Mouse (Mus musculus) large intestine, adult 2 months (tissue): ENCODE results near the gene Acsbg2. TPM values are rescaled to one million over a fixed set of nuclear protein-coding genes. Genes with fewer than 3 reads are reported as not detected.

ENCODE experiments used
- DNase-seq: peaks from one replicate; pipeline ENCODE4 v3.0.0-alpha.2; 2012; ENCODE audit warnings: low read depth, low spot score
- WGBS: fragments of 180-500 bp; shearing (Covaris S2); methylation state at CpG from one replicate; pipeline ENCODE4 v1.1.7; 2018; 5-methylcytosine and 5-hydroxymethylcytosine counted together
- polyA plus RNA-seq: library from polyadenylated mRNA; depleted of rRNA; stranded (reverse); fragments of >200 nt; gene quantifications from 2 replicates; pipeline ENCODE4 v1.2.3, GENCODE M21; 2012

The Acsbg2 gene
- polyA plus RNA-seq, 1 experiment: not detected

GRCm38 (mm10) chr17:56874936-56875651, 847 bp upstream of the Acsbg2 start, which contains the start of gene 1700061G19Rik:
TSS of gene 1700061G19Rik (plus strand) at chr17:56875477.
- no peak for DNase-seq
- 78% methylated on average over 12 of the region's 12 CpGs for WGBS

GRCm38 (mm10) chr17:56872512-56872911, 1.7 kb downstream of the Acsbg2 start:
- no peak for DNase-seq
- WGBS: 71% methylated on average over 7 of the region's 7 CpGs

GRCm38 (mm10) chr17:56871767-56872166, 2.5 kb downstream of the Acsbg2 start:
- 70% methylated on average over 8 of the region's 8 CpGs for WGBS
- DNase-seq: no peak

GRCm38 (mm10) chr17:56870287-56870953, 3.8 kb downstream of the Acsbg2 start:
- 66% methylated on average over 15 of the region's 15 CpGs for WGBS

DNA sequence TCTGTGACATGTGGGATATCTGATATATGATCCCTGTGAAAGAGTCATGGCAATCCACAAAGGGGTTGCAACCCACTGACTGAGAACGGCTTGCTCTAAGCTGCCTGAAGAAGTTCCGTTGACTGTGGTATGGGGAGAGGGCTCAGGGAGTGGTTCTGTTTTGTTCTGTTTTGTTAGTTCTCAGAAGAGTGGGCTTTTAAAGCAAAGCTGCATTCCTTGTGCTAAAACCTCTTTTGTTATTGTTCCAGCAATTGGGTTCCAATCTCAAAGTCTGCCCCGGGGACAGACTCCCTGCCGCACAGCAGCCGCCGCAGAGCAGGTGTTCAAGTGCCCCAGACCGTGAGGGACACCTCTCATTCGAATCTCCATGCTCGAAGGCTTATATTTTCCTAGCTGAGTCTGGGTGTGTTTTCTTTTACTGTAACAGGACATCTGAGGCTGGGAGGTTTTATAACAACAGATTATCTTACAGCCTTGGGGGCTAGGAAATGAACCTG, 4.7 kb downstream of the Acsbg2 start:
- no peak for DNase-seq
- 82% methylated on average over 9 of the region's 9 CpGs for WGBS

More at GRCm38 (mm10) chr17:56870287-56870953, 3.8 kb downstream of the Acsbg2 start:
- no peak for DNase-seq

GRCm38 (mm10) chr17:56866071-56866470, 8.2 kb downstream of the Acsbg2 start:
- 86% methylated on average over 7 of the region's 7 CpGs for WGBS
- DNase-seq: no peak

- WGBS: 21% methylated on average over 3 of the region's 3 CpGs
- no peak for DNase-seq
Measured at GRCm38 (mm10) chr17:56861197-56861596, 13.1 kb downstream of the Acsbg2 start.

GRCm38 (mm10) chr17:56858922-56859321, 15.3 kb downstream of the Acsbg2 start:
- no peak for DNase-seq
- WGBS: 31% methylated on average over 7 of the region's 7 CpGs

DNA sequence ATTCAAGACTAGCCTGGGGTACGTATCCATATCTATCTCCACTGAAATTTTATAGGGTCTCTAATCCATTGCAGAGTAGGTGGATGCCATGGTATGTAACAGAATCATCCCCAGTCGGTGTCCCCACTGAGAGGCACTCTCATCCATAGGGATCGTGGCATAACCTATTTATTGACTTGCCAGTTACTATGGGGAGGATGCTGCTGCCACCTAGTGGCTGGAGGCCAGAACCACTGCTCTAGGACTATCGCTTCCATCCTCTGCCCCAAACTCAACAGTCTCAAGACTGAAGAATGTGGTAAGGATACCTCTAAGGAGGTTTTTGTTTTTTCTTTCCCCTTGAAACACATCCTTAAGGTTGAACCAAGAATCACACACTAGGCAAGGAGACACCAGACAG, 16.0 kb downstream of the Acsbg2 start:
- DNase-seq: peak; percentile 56
- 36% methylated on average over 4 of the region's 4 CpGs for WGBS

- DNase-seq: no peak
- 75% methylated on average over 3 of the region's 3 CpGs for WGBS
Measured at GRCm38 (mm10) chr17:56855421-56855820, 18.8 kb downstream of the Acsbg2 start.

- DNase-seq: no peak
- 73% methylated on average over 3 of the region's 3 CpGs for WGBS
Measured at GRCm38 (mm10) chr17:56851167-56851566, 23.1 kb downstream of the Acsbg2 start.

- DNase-seq: no peak
- WGBS: 74% methylated on average over 13 of the region's 13 CpGs
Measured at GRCm38 (mm10) chr17:56849710-56850109, 24.5 kb downstream of the Acsbg2 start.

DNA sequence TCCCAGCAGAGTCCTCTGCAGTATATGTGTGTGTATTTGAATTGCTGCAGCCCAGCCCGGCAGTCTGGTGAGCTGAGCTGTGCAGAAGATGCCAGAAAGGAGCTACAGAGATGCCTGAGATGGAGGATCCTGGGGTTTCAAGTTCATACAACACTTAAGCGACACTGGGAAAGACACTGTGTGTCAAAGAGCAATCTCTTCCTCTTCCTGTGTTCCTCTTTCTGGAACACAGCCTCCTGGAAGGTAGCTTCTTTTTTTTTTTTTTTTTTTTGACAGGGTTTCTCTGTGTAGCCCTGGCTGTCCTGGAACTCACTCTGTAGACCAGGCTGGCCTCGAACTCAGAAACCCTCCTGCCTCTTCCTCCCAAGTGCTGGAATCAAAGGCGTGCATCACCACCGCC, 25.5 kb downstream of the Acsbg2 start:
- 76% methylated on average over 5 of the region's 5 CpGs for WGBS
- DNase-seq: no peak

- no peak for DNase-seq
- WGBS: 72% methylated on average over 5 of the region's 5 CpGs
Measured at GRCm38 (mm10) chr17:56843678-56844077, 30.6 kb downstream of the Acsbg2 start.

GRCm38 (mm10) chr17:56842173-56842572, 32.1 kb downstream of the Acsbg2 start:
- no peak for DNase-seq
- 61% methylated on average over 5 of the region's 5 CpGs for WGBS

DNA sequence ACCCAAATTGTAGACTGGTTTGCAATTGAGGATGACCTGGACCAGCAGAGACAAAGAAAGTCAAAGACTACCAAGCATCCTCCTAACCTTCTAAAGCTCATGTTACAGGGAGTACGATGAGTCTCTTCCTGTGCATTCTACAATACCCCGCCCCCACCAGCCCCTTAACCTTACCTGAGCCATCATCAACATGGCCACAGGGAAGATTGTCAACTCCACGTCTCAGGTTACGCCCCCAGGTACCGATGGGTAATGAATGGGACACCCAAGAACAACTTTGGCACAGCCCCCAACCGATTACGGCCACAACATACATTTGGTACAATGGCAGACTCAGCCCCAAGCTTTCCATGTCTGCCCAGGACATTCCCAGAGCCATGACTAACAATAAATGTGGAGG, 33.7 kb downstream of the Acsbg2 start:
- WGBS: 76% methylated on average over 7 of the region's 7 CpGs

GRCm38 (mm10) chr17:56836336-56836735, 37.9 kb downstream of the Acsbg2 start:
- WGBS: 86% methylated on average over 8 of the region's 8 CpGs
- DNase-seq: no peak

More for the DNA sequence above, 33.7 kb downstream of the Acsbg2 start:
- DNase-seq: no peak

DNA sequence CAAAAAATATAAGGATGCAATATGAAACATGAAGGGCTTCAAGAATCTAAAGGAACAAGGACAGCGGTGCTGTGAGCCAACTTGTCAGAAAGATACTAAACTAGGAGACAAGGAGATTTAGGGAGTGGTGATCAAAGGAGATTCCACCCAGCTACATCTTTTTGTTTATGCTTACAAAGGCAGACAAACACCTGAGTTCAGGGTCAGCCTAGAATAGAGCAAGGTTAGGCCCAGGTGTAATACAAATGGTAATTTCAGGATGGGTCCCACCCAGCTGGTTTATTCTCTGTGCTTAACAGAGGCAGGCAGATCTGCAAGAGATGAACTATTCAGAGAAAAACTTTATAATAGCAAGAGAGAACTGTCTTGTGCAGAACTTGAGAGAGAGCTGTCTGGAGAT, 40.9 kb downstream of the Acsbg2 start:
- no peak for DNase-seq
- 96% methylated on average over 1 of the region's 1 CpGs for WGBS

DNA sequence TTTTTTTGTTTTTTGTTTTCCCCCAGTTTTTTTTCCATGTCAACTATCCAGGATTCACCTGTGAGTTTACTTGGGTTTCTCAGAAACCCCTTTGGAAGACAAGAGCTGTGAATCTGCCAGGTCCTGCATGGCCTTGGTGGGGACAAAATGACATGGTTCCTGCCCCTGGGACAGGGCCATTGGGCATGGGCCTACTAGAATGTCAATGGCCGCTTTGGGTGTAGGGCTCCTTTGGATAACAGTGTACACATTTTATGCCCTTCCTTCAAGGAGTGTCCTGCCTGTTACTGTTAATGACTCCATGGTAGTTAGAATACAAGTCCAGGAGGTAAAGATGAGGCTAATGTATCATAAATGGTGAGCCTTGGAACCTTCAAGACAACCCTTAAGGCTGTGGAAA, 41.3 kb downstream of the Acsbg2 start:
- DNase-seq: no peak
- WGBS: 87% methylated on average over 1 of the region's 1 CpGs

- peak; percentile 88 for DNase-seq
- WGBS: under 1% methylated on average over 41 of the region's 42 CpGs
Measured at GRCm38 (mm10) chr17:56831111-56831816, 43.0 kb downstream of the Acsbg2 start.
